Comparison of ENCODE assay signal across 14 mouse cellular contexts in the genomic region with DNA sequence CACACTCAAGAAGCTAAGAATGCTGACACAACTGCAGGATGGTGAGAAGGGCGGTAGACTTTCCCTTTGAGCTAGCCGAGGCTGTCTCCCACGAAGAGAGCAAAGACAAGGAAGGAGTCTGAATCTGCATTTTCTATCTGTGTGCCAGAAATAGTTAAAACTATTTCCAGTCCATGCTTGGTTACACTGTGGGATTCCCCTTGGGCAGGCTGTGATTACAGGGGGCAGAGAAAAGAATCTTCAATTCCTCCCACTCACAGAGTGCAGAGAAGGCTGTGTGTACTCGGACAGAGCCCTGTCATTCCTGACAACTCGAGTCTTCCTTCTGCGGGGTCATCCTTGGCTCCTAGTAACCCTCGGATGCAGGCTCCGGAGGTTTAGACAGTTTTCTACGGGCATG. TPM values are rescaled to one million over a fixed set of nuclear protein-coding genes. Genes with fewer than 3 reads are reported as not detected.
DNase-seq lines count a peak whose midpoint lies in the region; ATAC-seq and TF ChIP-seq lines count a peak whose summit lies in the region.
"Had no signal": no experiment of that assay in that cellular context is flagged by ENCODE, and none has a peak within 500 bp of the region (broad histone marks: within the 10 kb centered on the region; RNA-seq: fewer than 3 reads in every experiment).

No protein-coding gene starts in this region.

- peaks cover 15% of the 10 kb centered on the region for H3K36me3 ChIP-seq in heart, embryonic 14.5 days (ENCODE audit: control insufficient read depth, insufficient read depth, low read length)
- no peaks in the 10 kb centered on the region for H3K36me3 ChIP-seq in midbrain, postnatal 0 days (ENCODE audit: insufficient read depth, low read length)
- no peaks in the 10 kb centered on the region for H3K36me3 ChIP-seq in midbrain, embryonic 13.5 days
- no peaks in the 10 kb centered on the region for H3K36me3 ChIP-seq in neural tube, embryonic 15.5 days

- H3K9me3 ChIP-seq in heart, embryonic 14.5 days (ENCODE audit: control insufficient read depth, low read length) = no peaks in the 10 kb centered on the region
- no peaks in the 10 kb centered on the region for H3K9me3 ChIP-seq in midbrain, postnatal 0 days (ENCODE audit: low read length)
- no peaks in the 10 kb centered on the region for H3K9me3 ChIP-seq in midbrain, embryonic 13.5 days
- H3K9me3 ChIP-seq in neural tube, embryonic 15.5 days (replicated peaks) = no peaks in the 10 kb centered on the region

- H3K27ac ChIP-seq in heart, embryonic 14.5 days (replicated peaks in 1 of 2; ENCODE audit: control insufficient read depth in 1 of 2, insufficient read depth in 1 of 2, low read depth in 2 of 2, low read length in 2 of 2) = peak overlapping the region; percentile 12 to 59; a peak in 1 of 4 replicates
- H3K27ac ChIP-seq in midbrain, postnatal 0 days (ENCODE audit: low read depth, low read length) = 0 out of 2 replicates have a peak overlapping the region, but pooled peaks have one; percentile 12
- no peak overlapping the region for H3K27ac ChIP-seq in midbrain, embryonic 13.5 days
- H3K27ac ChIP-seq in neural tube, embryonic 15.5 days (replicated peaks) = peak overlapping the region; percentile 10; the same call in 1 of the 2 replicates

- TF ChIP-seq CTCF in midbrain, postnatal 0 days (IDR thresholded peaks at IDR 0.05) = no peak

- no peak overlapping the region for H3K4me2 ChIP-seq in heart, embryonic 14.5 days (ENCODE audit: low read length)
- H3K4me2 ChIP-seq in midbrain, postnatal 0 days (ENCODE audit: low read depth, low read length, poor library complexity, severe bottlenecking) = no peak overlapping the region
- no peak overlapping the region for H3K4me2 ChIP-seq in midbrain, embryonic 13.5 days (replicated peaks)
- H3K4me2 ChIP-seq in neural tube, embryonic 15.5 days = 0 out of 2 replicates have a peak overlapping the region, but pooled peaks have one; percentile 7

- intact Hi-C loops in heart, postnatal 10 days (cut with DNase I) = loop anchor here (1.0 kb wide), 1 partner anchor 15 kb away; no protein-coding TSS in a partner anchor

- 57% methylated on average over 9 of the region's 9 CpGs for WGBS in heart, embryonic 14.5 days
- 66% methylated on average over 9 of the region's 9 CpGs for WGBS in midbrain, postnatal 0 days
- WGBS in midbrain, embryonic 13.5 days = 72% methylated on average over 9 of the region's 9 CpGs
- 51% methylated on average over 9 of the region's 9 CpGs for WGBS in neural tube, embryonic 15.5 days

- H3K27me3 ChIP-seq in heart, embryonic 14.5 days (ENCODE audit: control insufficient read depth, insufficient read depth, low read length) = no peaks in the 10 kb centered on the region
- no peaks in the 10 kb centered on the region for H3K27me3 ChIP-seq in midbrain, postnatal 0 days (ENCODE audit: insufficient read depth, low read length)
- H3K27me3 ChIP-seq in midbrain, embryonic 13.5 days = no peaks in the 10 kb centered on the region
- no peaks in the 10 kb centered on the region for H3K27me3 ChIP-seq in neural tube, embryonic 15.5 days (replicated peaks)

- no peak overlapping the region for H3K4me3 ChIP-seq in heart, embryonic 14.5 days (ENCODE audit: control insufficient read depth in 1 of 2, insufficient read depth in 1 of 2, low read depth in 1 of 2, low read length in 2 of 2)
- H3K4me3 ChIP-seq in midbrain, postnatal 0 days (ENCODE audit: low read depth, low read length) = no peak overlapping the region
- no peak overlapping the region for H3K4me3 ChIP-seq in midbrain, embryonic 13.5 days (replicated peaks)
- H3K4me3 ChIP-seq in neural tube, embryonic 15.5 days (replicated peaks) = no peak overlapping the region
- H3K4me3 ChIP-seq: myocyte had no signal

- no peak for DNase-seq in heart, postnatal 10 days
- DNase-seq in midbrain, postnatal 0 days (ENCODE audit: low spot score) = no peak
- DNase-seq in brain, adult 2 months (ENCODE audit: low read depth, low spot score) = peak; percentile 45
- DNase-seq in embryo, embryonic 10.5 days (ENCODE audit: low spot score) = no peak
- DNase-seq: cerebellum, adult 11 months; kidney, adult 2 months; liver; lung, postnatal 36 days; right cerebral cortex, postnatal 25 days had no signal

- H3K4me1 ChIP-seq in heart, embryonic 14.5 days (ENCODE audit: control insufficient read depth in 2 of 2, insufficient read depth in 2 of 2, low read length in 2 of 2) = peaks cover 5 to 21% of the 10 kb centered on the region in 2 experiments
- H3K4me1 ChIP-seq in midbrain, postnatal 0 days (ENCODE audit: insufficient read depth, low read length) = 0 out of 2 replicates have a peak, but pooled peaks cover 3% of the 10 kb centered on the region
- H3K4me1 ChIP-seq in midbrain, embryonic 13.5 days (replicated peaks) = peaks cover 8% of the 10 kb centered on the region; the same call in 1 of the 2 replicates
- peaks cover 19% of the 10 kb centered on the region for H3K4me1 ChIP-seq in neural tube, embryonic 15.5 days

- no peak for ATAC-seq in heart, embryonic 14.5 days (ENCODE audit: insufficient number of reproducible peaks, insufficient read depth, low FRiP score, low read depth)
- no peak for ATAC-seq in midbrain, postnatal 0 days (ENCODE audit: low FRiP score)
- no peak for ATAC-seq in midbrain, embryonic 13.5 days
- ATAC-seq in neural tube, embryonic 15.5 days (ENCODE audit: low FRiP score) = no peak

- no peak overlapping the region; the same call in 1 of the 2 replicates for H3K9ac ChIP-seq in heart, embryonic 14.5 days (ENCODE audit: low read length)
- H3K9ac ChIP-seq in midbrain, postnatal 0 days (replicated peaks; ENCODE audit: low read length, poor library complexity, severe bottlenecking) = 0 out of 2 replicates have a peak overlapping the region, but pooled peaks have one; percentile 13
- no peak overlapping the region for H3K9ac ChIP-seq in midbrain, embryonic 13.5 days (replicated peaks)
- H3K9ac ChIP-seq in neural tube, embryonic 15.5 days (replicated peaks) = no peak overlapping the region

RNA-seq across cellular contexts. Expression of gene D630039A03Rik, which starts 49.1 kb away (rescaled TPM):
- 0.07 and 0.20 TPM in 2 replicates for polyA plus RNA-seq in heart, embryonic 14.5 days (2014; fragmentation: Nextera tagmentation; extraction: Ambion mirVana)
- total RNA-seq in heart, postnatal 10 days (2021) = under 1 TPM; 0.19 to 0.20 TPM
- 0.27 TPM in 1 of 2 replicates, not detected in the other for total RNA-seq in midbrain, postnatal 0 days (2014; rRNA removed)
- 0.10 and 0.18 TPM in 2 replicates for polyA plus RNA-seq in midbrain, postnatal 0 days (2015; fragmentation: Nextera tagmentation; extraction: Ambion mirVana)
- polyA plus RNA-seq in midbrain, embryonic 13.5 days (2015; fragmentation: Nextera tagmentation; extraction: Ambion mirVana) = not detected in 2 replicates
- 0.36 and 0.74 TPM in 2 replicates for polyA plus RNA-seq in neural tube, embryonic 15.5 days (2015; fragmentation: Nextera tagmentation; extraction: Ambion mirVana)
- total RNA-seq: MEL had no signal
